Mouse (Mus musculus) midbrain, embryonic 12.5 days (tissue): ENCODE results near the gene Iqcf3. TPM values are rescaled to one million over a fixed set of nuclear protein-coding genes. Genes with fewer than 3 reads are reported as not detected.

Source experiments
- ATAC-seq: fragments of 200-750 bp; cut with Nextera tagmentation; 2 replicates; pipeline ENCODE4 v1.8.0; 2017; ENCODE audit warnings: low read depth, moderate TSS enrichment, moderate library complexity; ENCODE audit not compliant: low FRiP score
- H3K27ac ChIP-seq: fragments of 300-500 bp; sonication (generic); replicated peaks from 2 replicates; pipeline ENCODE4 v1.5.1; 2016; ENCODE audit warnings: mild to moderate bottlenecking
- H3K27me3 ChIP-seq: fragments of 300-500 bp; sonication (generic); 2 replicates; pipeline ENCODE4 v1.6.1; 2016; ENCODE audit warnings: mild to moderate bottlenecking
- H3K36me3 ChIP-seq: fragments of 300-500 bp; sonication (generic); 2 replicates; pipeline ENCODE4 v1.6.1; 2016
- H3K4me1 ChIP-seq: fragments of 300-500 bp; sonication (generic); 2 replicates; pipeline ENCODE4 v1.6.1; 2016
- H3K4me2 ChIP-seq: fragments of 300-500 bp; sonication (generic); replicated peaks from 2 replicates; pipeline ENCODE4 v1.6.1; 2016; ENCODE audit warnings: mild to moderate bottlenecking, moderate library complexity
- H3K4me3 ChIP-seq: fragments of 300-500 bp; sonication (generic); 2 replicates; pipeline ENCODE4 v1.5.1; 2016; ENCODE audit warnings: mild to moderate bottlenecking
- H3K9ac ChIP-seq: fragments of 300-500 bp; sonication (generic); replicated peaks from 2 replicates; pipeline ENCODE4 v1.6.1; 2016; ENCODE audit warnings: mild to moderate bottlenecking, moderate library complexity
- H3K9me3 ChIP-seq: fragments of 300-500 bp; sonication (generic); 2 replicates; pipeline ENCODE4 v1.6.1; 2016; ENCODE audit warnings: mild to moderate bottlenecking
- WGBS: fragments of 180-500 bp; shearing (Covaris S2); methylation state at CpG from one replicate; pipeline ENCODE4 v1.1.7; 2016; 5-methylcytosine and 5-hydroxymethylcytosine counted together
- polyA plus RNA-seq: library from polyadenylated mRNA; unstranded; fragments of >200 nt; fragmentation: Nextera tagmentation; extraction: Ambion mirVana; gene quantifications from 2 replicates; pipeline ENCODE4 v1.2.1, GENCODE M21; 2016

Iqcf3 gene
- polyA plus RNA-seq, 1 experiment from 2014 or later = not detected

- Histone ChIP-seq H3K4me3 (no peak overlapping the region), H3K4me1 (peaks cover 27% of the 10 kb centered on the region), H3K27me3 (peaks cover 22% of the 10 kb centered on the region; the same call in 1 of the 2 replicates), H3K36me3 (0 out of 2 replicates have a peak, but pooled peaks cover 6% of the 10 kb centered on the region), H3K9me3 (no peaks in the 10 kb centered on the region), H3K9ac (no peak overlapping the region), H3K4me2 (no peak overlapping the region), H3K27ac (no peak overlapping the region)
- WGBS = 70% methylated on average over 6 of the region's 6 CpGs
- ATAC-seq = no peak
Observed at GRCm38 (mm10) chr9:106469317-106469716, 92.1 kb downstream of the Iqcf3 start.

GRCm38 (mm10) chr9:106467746-106468145 is 93.7 kb downstream of the Iqcf3 start:
- Histone ChIP-seq H3K36me3 (peaks cover 21% of the 10 kb centered on the region), H3K27me3 (peaks cover 30% of the 10 kb centered on the region), H3K4me1 (peaks cover 24% of the 10 kb centered on the region), H3K4me2 (no peak overlapping the region), H3K4me3 (no peak overlapping the region), H3K9ac (no peak overlapping the region), H3K9me3 (no peaks in the 10 kb centered on the region), H3K27ac (no peak overlapping the region)
- WGBS = 91% methylated on average over 7 of the region's 7 CpGs
- no peak for ATAC-seq

GRCm38 (mm10) chr9:106466721-106467120 is 94.7 kb downstream of the Iqcf3 start:
- no peak overlapping the region for H3K9ac ChIP-seq
- no peak overlapping the region for H3K27ac ChIP-seq
- WGBS = 86% methylated on average over 6 of the region's 6 CpGs
- H3K36me3 ChIP-seq = peaks cover 31% of the 10 kb centered on the region
- no peak overlapping the region for H3K4me2 ChIP-seq
- peaks cover 21% of the 10 kb centered on the region for H3K4me1 ChIP-seq
- H3K27me3 ChIP-seq = peaks cover 29% of the 10 kb centered on the region
- no peak for ATAC-seq
- no peaks in the 10 kb centered on the region for H3K9me3 ChIP-seq
- no peak overlapping the region for H3K4me3 ChIP-seq

DNA sequence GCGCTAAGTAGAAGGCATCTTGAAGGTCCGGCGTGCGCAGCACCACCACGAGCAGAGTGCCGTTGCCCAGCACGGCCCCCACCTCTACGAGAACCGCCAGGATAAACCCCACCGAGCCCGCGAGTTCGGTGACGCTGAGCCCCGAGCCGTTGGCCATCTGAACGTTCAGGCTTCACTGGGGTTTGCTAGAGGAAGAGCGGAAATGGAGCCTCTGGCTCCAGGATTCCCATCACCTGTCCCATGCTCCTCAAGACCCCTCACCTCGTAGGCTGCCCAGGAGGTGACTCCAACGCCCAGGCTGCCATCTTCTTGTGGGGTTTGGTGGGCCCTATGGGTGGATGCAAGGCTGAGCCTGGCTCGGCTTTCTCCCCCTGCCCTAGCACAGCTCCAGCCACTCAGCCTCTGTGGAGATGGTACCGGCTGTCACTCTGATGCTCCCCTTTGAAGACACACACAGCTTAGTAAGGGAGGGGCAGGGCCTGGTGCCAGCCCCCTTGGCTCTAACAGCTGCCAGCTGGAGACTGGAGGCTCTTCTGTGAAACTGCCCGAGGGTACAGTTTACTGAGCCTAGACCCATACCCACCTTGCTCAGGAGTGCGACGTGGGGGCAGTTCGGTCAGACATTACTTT is 95.7 kb downstream of the Iqcf3 start, which contains the start of gene Gpr62:
TSS of gene Gpr62 (minus strand) at position 368 of the 630 bp plus-strand sequence.
- peak within 1 kb of the TSS; percentile 79 for H3K27ac ChIP-seq
- peak within 1 kb of the TSS; percentile 68 for H3K9ac ChIP-seq
- 0 out of 2 replicates have a peak, but pooled peaks have one; percentile 7 for ATAC-seq
- peaks cover 21% of the 10 kb centered on the region for H3K4me1 ChIP-seq
- peak within 1 kb of the TSS; percentile 86 for H3K4me2 ChIP-seq
- H3K9me3 ChIP-seq = no peaks in the 10 kb centered on the region
- H3K36me3 ChIP-seq = peaks cover 41% of the 10 kb centered on the region
- WGBS = 30% methylated on average over 26 of the region's 26 CpGs
- H3K4me3 ChIP-seq = peak within 1 kb of the TSS; percentile 46
- peaks cover 29% of the 10 kb centered on the region for H3K27me3 ChIP-seq

DNA sequence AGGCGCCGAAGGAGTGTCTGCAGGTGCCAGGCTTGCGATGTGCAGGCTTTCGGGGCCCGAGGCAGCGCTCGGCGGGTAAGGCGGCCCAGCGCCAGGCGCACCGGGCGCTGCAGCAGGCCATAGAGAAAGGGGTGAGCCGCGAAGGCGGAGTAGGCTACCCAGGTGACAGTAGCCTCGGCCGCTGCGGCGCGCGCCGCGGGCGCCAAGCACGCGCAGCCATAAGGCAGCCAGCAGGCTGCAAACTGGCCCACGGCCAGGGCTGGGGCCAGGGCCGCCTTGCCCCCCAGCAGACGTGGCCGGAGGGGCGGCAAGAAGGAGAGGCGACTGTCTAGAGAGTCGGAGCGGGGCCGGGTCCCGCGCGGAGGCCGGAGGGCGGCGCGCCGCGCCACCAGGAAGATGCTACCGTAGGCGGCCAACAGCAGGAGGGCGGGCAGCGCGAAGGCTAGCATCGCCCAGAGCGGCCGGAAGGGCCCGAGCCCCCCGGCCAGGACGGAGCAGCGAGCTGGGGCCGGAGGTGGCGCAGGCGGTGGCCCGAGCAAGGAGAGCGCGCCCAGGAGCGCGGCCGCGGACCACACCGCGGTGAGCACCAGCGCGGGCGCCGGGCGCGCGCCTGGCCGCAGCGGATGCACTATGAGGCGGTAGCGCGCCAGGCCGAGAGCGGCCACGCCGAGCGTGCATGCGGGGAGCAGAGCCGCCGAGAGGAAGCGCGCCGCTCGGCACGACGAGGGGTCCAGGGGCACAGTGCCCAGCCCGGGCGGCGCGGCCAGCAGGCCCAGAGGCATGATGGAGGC is 96.5 kb downstream of the Iqcf3 start:
- H3K36me3 ChIP-seq = peaks cover 49% of the 10 kb centered on the region
- H3K4me2 ChIP-seq = peak overlapping the region; percentile 86
- peak overlapping the region; percentile 68 for H3K9ac ChIP-seq
- H3K9me3 ChIP-seq = no peaks in the 10 kb centered on the region
- 2% methylated on average over 95 of the region's 99 CpGs for WGBS
- H3K4me1 ChIP-seq = peaks cover 29% of the 10 kb centered on the region
- peaks cover 29% of the 10 kb centered on the region for H3K27me3 ChIP-seq
- peak overlapping the region; percentile 46 for H3K4me3 ChIP-seq
- peak; percentile 75 for ATAC-seq
- peak overlapping the region; percentile 79 for H3K27ac ChIP-seq

- Histone ChIP-seq H3K4me2 (no peak overlapping the region), H3K36me3 (peaks cover 53% of the 10 kb centered on the region), H3K4me1 (peaks cover 41% of the 10 kb centered on the region), H3K9me3 (no peaks in the 10 kb centered on the region), H3K9ac (no peak overlapping the region; the same call in 1 of the 2 replicates), H3K27ac (no peak overlapping the region), H3K27me3 (peaks cover 29% of the 10 kb centered on the region), H3K4me3 (no peak overlapping the region)
- 85% methylated on average over 21 of the region's 21 CpGs for WGBS
- no peak for ATAC-seq
Observed at GRCm38 (mm10) chr9:106463122-106464063, 98.0 kb downstream of the Iqcf3 start.

GRCm38 (mm10) chr9:106462430-106462800 is 99.0 kb downstream of the Iqcf3 start:
- Histone ChIP-seq H3K27me3 (peaks cover 29% of the 10 kb centered on the region), H3K27ac (no peak overlapping the region), H3K9me3 (no peaks in the 10 kb centered on the region), H3K9ac (no peak overlapping the region), H3K4me2 (no peak overlapping the region), H3K4me3 (no peak overlapping the region), H3K4me1 (peaks cover 51% of the 10 kb centered on the region), H3K36me3 (peaks cover 53% of the 10 kb centered on the region)
- no peak for ATAC-seq
- WGBS = 90% methylated on average over 12 of the region's 12 CpGs

DNA sequence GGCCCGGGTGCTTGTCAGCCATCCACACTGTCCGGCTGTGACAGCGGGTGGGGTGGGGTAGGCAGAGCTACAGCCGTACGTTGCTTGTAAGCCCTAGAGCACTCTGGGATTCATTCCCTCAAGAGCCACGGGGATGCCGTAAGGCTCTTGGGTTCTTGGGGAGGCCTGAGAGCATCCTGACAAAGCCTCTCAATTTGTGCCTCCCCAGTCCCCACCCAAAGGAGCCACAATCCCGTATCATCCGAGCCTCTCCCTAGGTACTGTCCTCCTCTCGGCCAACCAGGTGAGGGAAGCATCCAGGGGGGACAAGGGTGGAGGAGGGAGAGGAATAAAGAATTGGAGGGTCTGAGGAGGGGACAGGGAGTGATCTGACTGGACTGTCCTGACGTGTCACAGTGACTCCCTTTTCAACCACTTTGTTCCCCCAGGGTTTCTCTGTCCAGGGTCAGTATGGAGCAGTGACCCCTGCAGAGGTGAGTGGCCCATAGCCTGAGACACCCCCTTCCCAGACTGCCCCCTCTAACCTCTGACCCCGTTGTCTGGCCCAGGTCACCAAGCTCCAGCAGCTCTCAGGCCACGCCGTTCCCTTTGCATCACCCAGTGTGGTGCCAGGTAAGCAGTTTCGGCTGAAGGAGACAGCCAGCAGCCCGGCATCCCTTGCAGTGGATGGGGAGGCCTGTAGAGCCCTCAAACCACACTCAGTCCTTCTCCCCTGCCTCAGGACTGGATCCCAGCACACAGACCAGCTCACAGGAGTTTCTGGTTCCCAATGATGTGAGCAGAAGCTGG is 99.6 kb downstream of the Iqcf3 start:
- H3K4me3 ChIP-seq = no peak overlapping the region
- no peak overlapping the region for H3K4me2 ChIP-seq
- H3K4me1 ChIP-seq = peaks cover 57% of the 10 kb centered on the region
- no peak overlapping the region for H3K9ac ChIP-seq
- peaks cover 53% of the 10 kb centered on the region for H3K36me3 ChIP-seq
- H3K9me3 ChIP-seq = no peaks in the 10 kb centered on the region
- ATAC-seq = no peak
- WGBS = 87% methylated on average over 16 of the region's 16 CpGs
- H3K27me3 ChIP-seq = peaks cover 29% of the 10 kb centered on the region
- H3K27ac ChIP-seq = no peak overlapping the region

- Histone ChIP-seq H3K27me3 (peaks cover 28% of the 10 kb centered on the region), H3K4me3 (no peak overlapping the region), H3K27ac (no peak overlapping the region), H3K36me3 (peaks cover 56% of the 10 kb centered on the region), H3K4me2 (no peak overlapping the region), H3K4me1 (peaks cover 65% of the 10 kb centered on the region), H3K9ac (no peak overlapping the region), H3K9me3 (no peaks in the 10 kb centered on the region)
- 89% methylated on average over 9 of the region's 9 CpGs for WGBS
- ATAC-seq = no peak
Observed at GRCm38 (mm10) chr9:106461026-106461415, 100.4 kb downstream of the Iqcf3 start.

- 82% methylated on average over 18 of the region's 18 CpGs for WGBS
- H3K4me1 ChIP-seq = peaks cover 66% of the 10 kb centered on the region
- peaks cover 56% of the 10 kb centered on the region for H3K36me3 ChIP-seq
- no peaks in the 10 kb centered on the region for H3K9me3 ChIP-seq
- no peak overlapping the region for H3K4me3 ChIP-seq
- peaks cover 23% of the 10 kb centered on the region for H3K27me3 ChIP-seq
- no peak for ATAC-seq
- no peak overlapping the region for H3K4me2 ChIP-seq
- H3K9ac ChIP-seq = 0 out of 2 replicates have a peak overlapping the region, but pooled peaks have one; percentile 12
- H3K27ac ChIP-seq = no peak overlapping the region
Observed at GRCm38 (mm10) chr9:106460401-106461025, 100.9 kb downstream of the Iqcf3 start.
